Mouse (Mus musculus) embryonic fibroblast, embryonic 13.5 days (primary cell): ENCODE data around the gene Chrm1.

Experiments
- CTCF ChIP-seq: IDR thresholded peaks from 2 replicates; pipeline ENCODE4 v1.5.1; 2011; ENCODE audit warnings: mild to moderate bottlenecking, control low read depth, low read length, moderate library complexity, borderline replicate concordance; ENCODE audit not compliant: insufficient read depth
- POLR2A ChIP-seq: IDR thresholded peaks from 2 replicates; pipeline ENCODE4 v1.6.1; 2011; ENCODE audit warnings: low read depth, mild to moderate bottlenecking, control low read depth, low read length, moderate library complexity

- no peak for TF ChIP-seq POLR2A
- no peak for TF ChIP-seq CTCF
Observed at GRCm38 (mm10) chr19:8703571-8703970, 40.0 kb downstream of the Chrm1 start.
